Mouse (Mus musculus): ENCODE measurements at regions not wholly inside any gene's neighbourhood (a gene's known extent, or its start where the extent isn't known, plus 50 kb on each side); places are given as distances from the start of the nearest gene placed in this dataset.

DNA sequence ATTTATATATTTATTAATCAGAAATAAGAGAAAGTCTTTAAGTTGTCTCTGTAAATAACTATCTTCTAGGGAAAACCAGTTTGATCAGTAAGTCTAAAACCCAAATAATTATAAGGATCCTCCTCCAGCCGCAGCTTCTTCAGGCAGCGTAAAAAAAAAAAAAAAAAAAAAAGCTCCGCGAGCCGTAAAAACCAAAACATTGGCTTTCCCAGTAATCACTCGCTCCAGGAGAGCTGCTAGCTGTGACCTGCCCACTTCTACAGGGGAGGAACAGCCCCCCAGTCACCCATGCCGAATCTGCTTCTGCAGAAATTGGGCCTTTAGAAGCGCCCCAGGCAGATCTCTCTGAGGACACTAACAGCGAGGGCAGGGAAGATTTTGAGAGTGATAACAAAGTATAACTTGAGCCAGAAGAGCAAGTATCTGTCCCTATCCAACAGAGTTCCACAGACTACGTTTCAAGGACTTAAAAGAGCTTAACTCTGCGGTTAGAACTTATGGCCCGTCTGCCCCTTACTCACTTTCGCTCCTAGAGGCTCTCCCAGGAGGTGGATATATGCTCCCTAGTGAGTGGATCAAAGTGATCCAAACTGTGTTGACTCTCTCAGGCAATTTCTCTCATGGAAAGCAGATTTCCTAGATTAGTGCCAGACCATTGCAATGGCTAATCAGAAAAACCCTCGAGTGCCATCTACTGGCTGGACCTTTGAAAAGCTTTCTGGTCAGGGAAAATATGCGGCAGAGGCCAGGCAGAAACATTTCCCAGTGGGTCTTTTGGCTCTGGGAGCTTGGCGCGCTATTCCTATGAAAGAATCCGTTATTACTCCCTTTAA lies 80.7 kb downstream of the Serpinb6e start (continued):
- TF ChIP-seq SIN3A (IDR thresholded peaks at IDR 0.05; ENCODE audit: low read length): no peak

DNA sequence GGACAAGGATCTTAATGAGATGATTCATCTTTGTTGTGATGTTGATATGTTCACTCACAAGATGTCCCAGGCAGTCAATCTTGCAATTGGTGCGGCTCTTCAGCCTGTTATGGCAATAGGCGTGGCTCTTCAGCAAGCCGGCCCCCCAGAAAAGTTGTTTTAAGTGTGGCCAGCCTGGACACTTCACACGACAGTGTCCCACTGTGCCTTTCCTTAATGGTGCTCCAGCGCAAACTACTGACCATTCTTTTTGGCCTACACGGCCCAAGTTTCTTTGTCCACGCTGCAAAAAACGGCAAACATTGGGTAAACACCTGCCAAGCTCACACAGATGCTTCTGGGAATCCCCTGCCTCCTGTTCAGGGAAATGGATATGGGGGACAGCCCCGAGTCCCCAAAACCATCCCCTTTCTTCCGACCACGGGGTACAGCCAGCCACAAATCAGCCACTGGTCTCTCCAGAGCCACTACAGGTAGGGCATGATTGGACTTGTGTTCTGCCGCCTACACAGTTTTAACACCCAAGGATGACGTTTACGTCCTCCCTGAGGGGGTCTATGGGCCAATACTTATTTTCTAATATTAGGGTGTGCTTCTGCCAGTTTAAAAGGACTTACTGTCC lies 79.8 kb downstream of the Serpinb6e start:
- Histone ChIP-seq H3K79me2 (ENCODE audit: control insufficient read depth, insufficient read depth, low read length, poor library complexity) (no peaks in the 10 kb centered on the region), H3K36me3 (ENCODE audit: control insufficient read depth in 1 of 2, insufficient read depth in 2 of 2, low read length in 2 of 2) (no peaks in the 10 kb centered on the region), H3K27ac (ENCODE audit: control insufficient read depth, low read depth, low read length) (no peak overlapping the region), H3K9ac (ENCODE audit: control insufficient read depth, low read depth, low read length, poor library complexity, severe bottlenecking) (no peak overlapping the region), H3K4me1 (ENCODE audit: control insufficient read depth in 1 of 2, insufficient read depth in 2 of 2, low read length in 2 of 2) (no peaks in the 10 kb centered on the region), H3K27me3 (ENCODE audit: control insufficient read depth in 1 of 2, insufficient read depth in 2 of 2, low read length in 2 of 2) (no peaks in the 10 kb centered on the region), H3K4me3 (ENCODE audit: control insufficient read depth in 1 of 2, insufficient read depth in 1 of 2, low read depth in 2 of 2, low read length in 2 of 2) (no peak overlapping the region), H3K9me3 (replicated peaks; ENCODE audit: insufficient read depth, low read length) (no peaks in the 10 kb centered on the region)
- no peak for TF ChIP-seq POLR2AphosphoS5 (IDR thresholded peaks at IDR 0.05; ENCODE audit: borderline replicate concordance, low read depth, low read length)
- no peak for TF ChIP-seq GABPA (IDR thresholded peaks at IDR 0.05; ENCODE audit: low read depth, low read length)
- TF ChIP-seq GATA1 (IDR thresholded peaks at IDR 0.05; ENCODE audit: low read depth, low read length): no peak
- no peak for TF ChIP-seq POLR2A (IDR thresholded peaks at IDR 0.05; ENCODE audit: control insufficient read depth in 1 of 2, insufficient read depth in 1 of 2, low read depth in 1 of 2, low read length in 2 of 2, poor library complexity in 1 of 2)
- TF ChIP-seq TAL1 (IDR thresholded peaks at IDR 0.05; ENCODE audit: low read length): no peak
- no peak for TF ChIP-seq MEF2A (IDR thresholded peaks at IDR 0.05; ENCODE audit: extremely low read depth, insufficient replicate concordance, low read depth, low read length, poor library complexity, severe bottlenecking)
- no peak for TF ChIP-seq USF1 (IDR thresholded peaks at IDR 0.05; ENCODE audit: low read depth, low read length)
- no peak for TF ChIP-seq ETS1 (IDR thresholded peaks at IDR 0.05; ENCODE audit: low read depth, low read length)
- TF ChIP-seq POLR2AphosphoS2 (IDR thresholded peaks at IDR 0.05; ENCODE audit: low read length): no peak
- TF ChIP-seq ZNF384 (IDR thresholded peaks at IDR 0.05; ENCODE audit: low read depth, low read length): no peak
- no peak for TF ChIP-seq CHD1 (IDR thresholded peaks at IDR 0.05; ENCODE audit: low read depth, low read length)
- TF ChIP-seq NRF1 (IDR thresholded peaks at IDR 0.05; ENCODE audit: insufficient read depth, low read depth, low read length, poor library complexity, severe bottlenecking): no peak
- no peak for TF ChIP-seq SIN3A (IDR thresholded peaks at IDR 0.05; ENCODE audit: low read length)
- no peak for TF ChIP-seq E2F4 (IDR thresholded peaks at IDR 0.05; ENCODE audit: borderline replicate concordance, low read depth, low read length)
- TF ChIP-seq CTCF (IDR thresholded peaks at IDR 0.05 in 2 of 3, conservative IDR thresholded peaks at IDR 0.05 in 1 of 3; ENCODE audit: control insufficient read depth in 1 of 3, insufficient read depth in 1 of 3, low read depth in 2 of 3, low read length in 3 of 3, poor library complexity in 1 of 3, severe bottlenecking in 1 of 3): no peak
- no peak for TF ChIP-seq MAZ (IDR thresholded peaks at IDR 0.05; ENCODE audit: low read depth, low read length)
- TF ChIP-seq TCF12 (IDR thresholded peaks at IDR 0.05; ENCODE audit: low read depth, low read length): no peak
- DNase-seq (ENCODE audit: low read depth, low spot score): no peak

All from MEL (cell line).